Mouse (Mus musculus) central nervous system, embryonic 11.5 days (tissue): ENCODE data around the gene Ptpn13. TPM values are rescaled to one million over a fixed set of nuclear protein-coding genes. Genes with fewer than 3 reads are reported as not detected.

Experiments used
- polyA plus RNA-seq: library from polyadenylated mRNA; depleted of rRNA; stranded (reverse); fragments of >200 nt; gene quantifications from 2 replicates; pipeline ENCODE4 v1.2.3, GENCODE M21; 2012; rRNA removed

Gene Ptpn13
- polyA plus RNA-seq = 23.6 and 24.2 TPM in 2 replicates

DNA sequence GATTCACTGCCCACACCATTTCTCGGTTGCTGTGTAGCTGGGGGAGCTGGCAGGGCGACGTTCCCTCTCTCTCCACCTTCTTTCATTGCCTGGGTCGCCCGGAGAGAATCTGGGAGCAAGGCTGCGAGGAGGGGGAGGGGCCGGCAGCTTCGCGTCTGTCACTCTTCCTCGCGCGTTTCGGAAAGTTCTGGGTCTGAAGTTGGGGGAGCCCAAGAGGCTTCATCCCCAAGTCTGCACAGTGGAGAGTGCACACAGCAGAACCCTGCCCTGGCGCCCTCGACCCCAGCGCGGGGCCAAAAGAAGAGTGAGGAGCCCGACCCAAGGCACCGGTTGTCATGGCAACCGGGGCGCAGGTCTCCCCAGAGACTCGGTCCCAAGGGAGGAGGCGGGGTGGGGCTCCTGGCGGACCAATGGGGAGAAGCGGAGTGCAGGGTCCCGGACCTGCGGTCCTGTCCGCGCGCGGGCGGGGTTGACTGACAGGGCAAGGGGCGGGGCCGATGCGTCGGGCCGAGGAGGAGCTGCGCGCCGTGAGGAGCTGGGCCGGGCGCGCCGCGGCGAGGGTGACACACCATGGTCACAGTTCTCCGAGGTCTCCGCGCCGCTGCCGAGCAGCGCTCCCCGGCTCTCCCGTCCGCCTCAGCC, at the start of gene Ptpn13:
TSS of gene Ptpn13 (plus strand) at position 515 of the 642 bp plus-strand sequence.

DNA sequence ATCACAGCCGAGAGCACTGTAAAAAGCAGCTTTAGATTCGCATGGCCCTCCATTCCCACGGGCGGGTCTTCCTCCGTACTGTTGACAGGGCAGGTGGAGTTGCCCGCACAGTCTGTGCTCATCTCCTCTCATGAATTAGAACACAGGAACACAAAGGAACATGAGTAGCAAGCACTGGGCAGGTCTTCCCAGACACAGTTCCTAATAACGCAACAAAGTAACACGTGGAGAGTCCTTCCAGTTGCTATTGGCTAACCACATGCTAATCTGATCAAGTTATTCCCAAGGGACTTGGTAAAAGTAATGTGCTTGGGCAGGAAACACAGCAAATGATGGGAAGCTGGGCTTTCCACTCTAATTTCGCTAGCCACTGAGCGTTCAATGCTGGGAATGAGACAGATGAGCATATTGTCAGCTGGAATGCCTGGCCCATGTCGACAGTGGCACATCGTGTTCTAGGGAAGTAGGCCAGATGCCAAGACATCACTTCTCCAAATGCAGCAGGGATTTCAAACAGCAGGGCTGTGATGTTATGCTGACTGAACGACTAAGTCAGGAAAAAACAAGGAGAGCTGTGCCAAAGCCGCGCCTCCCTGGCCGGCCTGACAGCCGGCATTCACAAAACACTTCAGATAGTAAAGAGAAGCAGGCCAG, 204.2 kb downstream of the Ptpn13 start, which contains the start of gene Slc10a6:
TSS of gene Slc10a6 (minus strand) at position 293 of the 654 bp plus-strand sequence.

Other genes starting within 250 kb of the Ptpn13 start
- gene Mapk10, start 213.9 kb upstream of the Ptpn13 start, polyA plus RNA-seq = 17.8 and 28.4 TPM in 2 replicates
- gene Slc10a6, start 204.2 kb downstream of the Ptpn13 start, polyA plus RNA-seq = 0.06 TPM in 1 of 2 replicates, not detected in the other
- gene 1700016H13Rik, start 230.8 kb downstream of the Ptpn13 start, polyA plus RNA-seq = 0.20 and 0.26 TPM in 2 replicates